Mouse (Mus musculus): ENCODE measurements around the gene Fbxo46.
"Not testable (repeated sequence)": the region's sequence is repeated elsewhere in the genome, so short reads cannot be mapped to it uniquely, and the experiment has no call there.

Fbxo46 gene

GRCm38 (mm10) chr7:19119631-19120429 lies at the start of gene Fbxo46:
Fbxo46 (plus strand) TSS chr7:19119859.
- peak; percentile 87 for DNase-seq (ENCODE audit: extremely low spot score, low spot score)

GRCm38 (mm10) chr7:19071024-19071423 lies 48.6 kb upstream of the Fbxo46 start:
- not testable (repeated sequence) for DNase-seq (ENCODE audit: extremely low spot score, low spot score)

GRCm38 (mm10) chr7:19073504-19073903 lies 46.2 kb upstream of the Fbxo46 start:
- DNase-seq (ENCODE audit: extremely low spot score, low spot score), result no peak

GRCm38 (mm10) chr7:19074494-19074893 lies 45.2 kb upstream of the Fbxo46 start:
- DNase-seq (ENCODE audit: extremely low spot score, low spot score), result no peak

- no peak for DNase-seq (ENCODE audit: extremely low spot score, low spot score)
Observed at GRCm38 (mm10) chr7:19075231-19075630, 44.4 kb upstream of the Fbxo46 start.

- DNase-seq (ENCODE audit: extremely low spot score, low spot score), result peak; percentile 99
Observed at GRCm38 (mm10) chr7:19075723-19076585, 43.7 kb upstream of the Fbxo46 start, which contains the start of gene Dmwd. Dmwd (plus strand) TSS chr7:19076227.

GRCm38 (mm10) chr7:19076586-19076991 lies 43.1 kb upstream of the Fbxo46 start:
- DNase-seq (ENCODE audit: extremely low spot score, low spot score), result peak; percentile 49

GRCm38 (mm10) chr7:19077761-19078160 lies 41.9 kb upstream of the Fbxo46 start:
- no peak for DNase-seq (ENCODE audit: extremely low spot score, low spot score)

- DNase-seq (ENCODE audit: extremely low spot score, low spot score), result no peak
Observed at GRCm38 (mm10) chr7:19078732-19079131, 40.9 kb upstream of the Fbxo46 start.

- DNase-seq (ENCODE audit: extremely low spot score, low spot score), result no peak
Observed at GRCm38 (mm10) chr7:19080451-19080950, 39.2 kb upstream of the Fbxo46 start.

- no peak for DNase-seq (ENCODE audit: extremely low spot score, low spot score)
Observed at GRCm38 (mm10) chr7:19082171-19082570, 37.5 kb upstream of the Fbxo46 start.

- DNase-seq (ENCODE audit: extremely low spot score, low spot score), result no peak
Observed at GRCm38 (mm10) chr7:19083096-19083495, 36.6 kb upstream of the Fbxo46 start.

- no peak for DNase-seq (ENCODE audit: extremely low spot score, low spot score)
Observed at GRCm38 (mm10) chr7:19083701-19084100, 36.0 kb upstream of the Fbxo46 start, which contains the start of gene Dmpk. Dmpk (plus strand) TSS chr7:19083849.

- no peak for DNase-seq (ENCODE audit: extremely low spot score, low spot score)
Observed at GRCm38 (mm10) chr7:19084277-19084771, 35.3 kb upstream of the Fbxo46 start.

GRCm38 (mm10) chr7:19084921-19085473 lies 34.7 kb upstream of the Fbxo46 start:
- DNase-seq (ENCODE audit: extremely low spot score, low spot score), result no peak

- no peak for DNase-seq (ENCODE audit: extremely low spot score, low spot score)
Observed at GRCm38 (mm10) chr7:19085495-19085894, 34.2 kb upstream of the Fbxo46 start.

GRCm38 (mm10) chr7:19086042-19086441 lies 33.6 kb upstream of the Fbxo46 start:
- DNase-seq (ENCODE audit: extremely low spot score, low spot score), result peak; percentile 46

- no peak for DNase-seq (ENCODE audit: extremely low spot score, low spot score)
Observed at GRCm38 (mm10) chr7:19086760-19087159, 32.9 kb upstream of the Fbxo46 start.

GRCm38 (mm10) chr7:19088813-19089212 lies 30.8 kb upstream of the Fbxo46 start:
- DNase-seq (ENCODE audit: extremely low spot score, low spot score), result peak; percentile 62

- DNase-seq (ENCODE audit: extremely low spot score, low spot score), result no peak
Observed at GRCm38 (mm10) chr7:19091913-19092312, 27.7 kb upstream of the Fbxo46 start.
